Mouse (Mus musculus) heart, embryonic 10.5 days (tissue): ENCODE data around the gene Zfp683. TPM values are rescaled to one million over a fixed set of nuclear protein-coding genes. Genes with fewer than 3 reads are reported as not detected.
A peak's percentile ranks its signal among the peaks of the same experiment; 100 is the strongest.

Experiments used
- DNase-seq: peaks from one replicate; pipeline ENCODE4 v3.0.0-alpha.2; 2017; ENCODE audit warnings: low spot score
- H3K27ac ChIP-seq: fragments of 300-500 bp; sonication (generic); 2 replicates; pipeline ENCODE4 v1.5.1; 2016; ENCODE audit warnings: mild to moderate bottlenecking
- H3K27me3 ChIP-seq: fragments of 300-500 bp; sonication (generic); 2 replicates; pipeline ENCODE4 v1.6.1; 2016; ENCODE audit warnings: mild to moderate bottlenecking; ENCODE audit not compliant: poor library complexity, insufficient read depth, severe bottlenecking
- H3K36me3 ChIP-seq: fragments of 300-500 bp; sonication (generic); 2 replicates; pipeline ENCODE4 v1.6.1; 2016; ENCODE audit warnings: mild to moderate bottlenecking, moderate library complexity
- H3K4me1 ChIP-seq: fragments of 300-500 bp; sonication (generic); 2 replicates; pipeline ENCODE4 v1.6.1; 2016; ENCODE audit warnings: mild to moderate bottlenecking
- H3K4me3 ChIP-seq: fragments of 300-500 bp; sonication (generic); 2 replicates; pipeline ENCODE4 v1.5.1; 2016; ENCODE audit warnings: mild to moderate bottlenecking, moderate library complexity
- H3K9me3 ChIP-seq: fragments of 300-500 bp; sonication (generic); 2 replicates; pipeline ENCODE4 v1.6.1; 2016; ENCODE audit warnings: mild to moderate bottlenecking, moderate library complexity
- WGBS: fragments of 180-500 bp; shearing (Covaris S2); methylation state at CpG from one replicate; pipeline ENCODE4 v1.1.7; 2016; 5-methylcytosine and 5-hydroxymethylcytosine counted together
- polyA plus RNA-seq: library from polyadenylated mRNA; unstranded; fragments of >200 nt; fragmentation: Nextera tagmentation; extraction: Ambion mirVana; gene quantifications from 2 replicates; pipeline ENCODE4 v1.2.1, GENCODE M21; 2016

The Zfp683 gene
- polyA plus RNA-seq, 1 experiment from 2014 or later, result not detected

- no peaks in the 10 kb centered on the region for H3K36me3 ChIP-seq
- H3K27ac ChIP-seq, result 0 out of 2 replicates have a peak overlapping the region, but pooled peaks have one; percentile 5
- DNase-seq, result no peak
- H3K27me3 ChIP-seq, result peaks cover 31% of the 10 kb centered on the region
- H3K9me3 ChIP-seq, result no peaks in the 10 kb centered on the region
- H3K4me1 ChIP-seq, result peaks cover 22% of the 10 kb centered on the region
- 24% methylated on average over 7 of the region's 7 CpGs for WGBS
- H3K4me3 ChIP-seq, result peak overlapping the region; percentile 67
These were observed 28.8 kb downstream of the Zfp683 start for GRCm38 (mm10) chr4:134082460-134082859.

GRCm38 (mm10) chr4:134084999-134085398, 31.4 kb downstream of the Zfp683 start:
- no peak for DNase-seq
- H3K4me1 ChIP-seq, result peaks cover 18% of the 10 kb centered on the region
- H3K36me3 ChIP-seq, result no peaks in the 10 kb centered on the region
- H3K4me3 ChIP-seq, result no peak overlapping the region
- no peaks in the 10 kb centered on the region for H3K9me3 ChIP-seq
- 78% methylated on average over 4 of the region's 4 CpGs for WGBS
- H3K27ac ChIP-seq, result no peak overlapping the region
- peaks cover 29% of the 10 kb centered on the region for H3K27me3 ChIP-seq

GRCm38 (mm10) chr4:134087412-134087811, 33.8 kb downstream of the Zfp683 start:
- Histone ChIP-seq H3K27ac (no peak overlapping the region), H3K9me3 (no peaks in the 10 kb centered on the region), H3K27me3 (peaks cover 7% of the 10 kb centered on the region; the same call in 1 of the 2 replicates), H3K4me3 (no peak overlapping the region), H3K36me3 (no peaks in the 10 kb centered on the region), H3K4me1 (peaks cover 8% of the 10 kb centered on the region)
- peak; percentile 79 for DNase-seq
- 42% methylated on average over 7 of the region's 7 CpGs for WGBS

- peaks cover 4% of the 10 kb centered on the region for H3K4me1 ChIP-seq
- H3K4me3 ChIP-seq, result no peak overlapping the region
- WGBS, result 74% methylated on average over 9 of the region's 9 CpGs
- H3K36me3 ChIP-seq, result no peaks in the 10 kb centered on the region
- no peak for DNase-seq
- no peaks in the 10 kb centered on the region for H3K9me3 ChIP-seq
- H3K27ac ChIP-seq, result no peak overlapping the region
- no peaks in the 10 kb centered on the region for H3K27me3 ChIP-seq
These were observed 35.4 kb downstream of the Zfp683 start for GRCm38 (mm10) chr4:134089029-134089428.

GRCm38 (mm10) chr4:134090521-134091224, 37.0 kb downstream of the Zfp683 start:
- 58% methylated on average over 16 of the region's 16 CpGs for whole genome bisulfite sequencing
- Histone ChIP-seq H3K9me3 (no peaks in the 10 kb centered on the region), H3K4me3 (no peak overlapping the region), H3K36me3 (no peaks in the 10 kb centered on the region), H3K4me1 (peaks cover 4% of the 10 kb centered on the region), H3K27ac (no peak overlapping the region), H3K27me3 (no peaks in the 10 kb centered on the region)
- DNase-seq, result no peak

GRCm38 (mm10) chr4:134091225-134091529, 37.5 kb downstream of the Zfp683 start:
- Histone ChIP-seq H3K4me3 (no peak overlapping the region), H3K27ac (no peak overlapping the region), H3K27me3 (no peaks in the 10 kb centered on the region), H3K4me1 (peaks cover 4% of the 10 kb centered on the region), H3K9me3 (no peaks in the 10 kb centered on the region), H3K36me3 (no peaks in the 10 kb centered on the region)
- WGBS, result 83% methylated on average over 6 of the region's 6 CpGs
- DNase-seq, result no peak

GRCm38 (mm10) chr4:134092382-134093288, 39.0 kb downstream of the Zfp683 start:
- Histone ChIP-seq H3K4me3 (no peak overlapping the region), H3K36me3 (no peaks in the 10 kb centered on the region), H3K4me1 (peaks cover 4% of the 10 kb centered on the region), H3K9me3 (no peaks in the 10 kb centered on the region), H3K27me3 (no peaks in the 10 kb centered on the region), H3K27ac (no peak overlapping the region)
- no peak for DNase-seq
- WGBS, result 69% methylated on average over 6 of the region's 6 CpGs

- peaks cover 10% of the 10 kb centered on the region for H3K4me1 ChIP-seq
- H3K27ac ChIP-seq, result no peak overlapping the region
- no peak for DNase-seq
- 81% methylated on average over 7 of the region's 7 CpGs for WGBS
- no peaks in the 10 kb centered on the region for H3K36me3 ChIP-seq
- H3K9me3 ChIP-seq, result no peaks in the 10 kb centered on the region
- no peaks in the 10 kb centered on the region for H3K27me3 ChIP-seq
- H3K4me3 ChIP-seq, result no peak overlapping the region
These were observed 40.4 kb downstream of the Zfp683 start for GRCm38 (mm10) chr4:134094004-134094564.

- H3K36me3 ChIP-seq, result no peaks in the 10 kb centered on the region
- H3K4me3 ChIP-seq, result no peak within 1 kb of the TSS
- DNase-seq, result no peak
- H3K9me3 ChIP-seq, result no peaks in the 10 kb centered on the region
- peaks cover 10% of the 10 kb centered on the region for H3K4me1 ChIP-seq
- 62% methylated on average over 3 of the region's 3 CpGs for WGBS
- H3K27me3 ChIP-seq, result no peaks in the 10 kb centered on the region
- no peak within 1 kb of the TSS for H3K27ac ChIP-seq
These were observed 41.4 kb downstream of the Zfp683 start, which contains the start of gene Cd52 for GRCm38 (mm10) chr4:134094923-134095547. Cd52 (minus strand) TSS chr4:134095082.

- Histone ChIP-seq H3K27ac (no peak overlapping the region), H3K9me3 (no peaks in the 10 kb centered on the region), H3K36me3 (no peaks in the 10 kb centered on the region), H3K4me1 (peaks cover 6% of the 10 kb centered on the region), H3K27me3 (no peaks in the 10 kb centered on the region), H3K4me3 (no peak overlapping the region)
- DNase-seq, result no peak
- 78% methylated on average over 3 of the region's 3 CpGs for WGBS
These were observed 42.5 kb downstream of the Zfp683 start for GRCm38 (mm10) chr4:134096120-134096519.

GRCm38 (mm10) chr4:134097015-134097608, 43.5 kb downstream of the Zfp683 start:
- 65% methylated on average over 5 of the region's 5 CpGs for WGBS
- Histone ChIP-seq H3K36me3 (no peaks in the 10 kb centered on the region), H3K9me3 (no peaks in the 10 kb centered on the region), H3K27me3 (no peaks in the 10 kb centered on the region), H3K27ac (no peak overlapping the region), H3K4me1 (peaks cover 6% of the 10 kb centered on the region), H3K4me3 (no peak overlapping the region)
- no peak for DNase-seq

- DNase-seq, result no peak
- Histone ChIP-seq H3K36me3 (no peaks in the 10 kb centered on the region), H3K27ac (no peak overlapping the region; the same call in 1 of the 2 replicates), H3K4me1 (peaks cover 12% of the 10 kb centered on the region), H3K4me3 (no peak overlapping the region), H3K27me3 (no peaks in the 10 kb centered on the region), H3K9me3 (no peaks in the 10 kb centered on the region)
- 42% methylated on average over 8 of the region's 8 CpGs for WGBS
These were observed 45.0 kb downstream of the Zfp683 start for GRCm38 (mm10) chr4:134098628-134099027.
